Mouse (Mus musculus): Measurements from ENCODE around the gene Gm28845.

DNA sequence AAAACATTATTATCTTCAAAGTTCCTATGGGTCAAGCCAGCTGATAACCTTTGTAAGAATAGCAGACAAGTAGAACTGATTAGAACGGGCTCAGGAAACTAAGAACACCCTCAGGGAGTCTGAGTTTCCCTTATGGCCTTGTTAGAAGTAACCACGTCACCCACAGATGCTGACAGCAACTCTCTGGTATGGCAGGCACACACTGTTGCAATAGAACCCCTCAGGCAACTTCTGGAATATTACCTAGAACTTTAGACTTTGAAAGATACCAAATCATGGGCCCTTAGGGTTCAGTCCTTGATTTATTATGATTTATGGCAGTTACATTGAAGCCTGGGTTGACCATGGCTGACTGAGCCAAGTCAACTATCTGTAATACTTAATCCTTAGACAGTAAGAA lies 27.2 kb upstream of the Gm28845 start:
- no peak for TF ChIP-seq CTCF (IDR thresholded peaks at IDR 0.05; ENCODE audit: low read depth)
- TF ChIP-seq EP300 (IDR thresholded peaks at IDR 0.05; ENCODE audit: low read depth) = no peak

Data from liver, embryonic 14.5 days (tissue).